Mouse (Mus musculus) ES-E14 (cell line): ENCODE measurements at regions not wholly inside any gene's neighbourhood (a gene's known extent, or its start where the extent isn't known, plus 50 kb on each side); places are given as distances from the start of the nearest gene placed in this dataset.

Experiments used
- CHD2 ChIP-seq: IDR thresholded peaks from 2 replicates; pipeline ENCODE4 v1.6.1; 2014; ENCODE audit warnings: mild to moderate bottlenecking, low read depth, low read length, inconsistent platforms
- MAFK ChIP-seq: IDR thresholded peaks from 2 replicates; pipeline ENCODE4 v1.6.1; 2014; ENCODE audit warnings: mild to moderate bottlenecking, low read depth, low read length, inconsistent platforms; ENCODE audit not compliant: insufficient read depth

GRCm38 (mm10) chr5:29025045-29025444 is 170.7 kb upstream of the Rnf32 start:
- TF ChIP-seq MAFK (no peak), CHD2 (no peak)
